Mouse (Mus musculus): ENCODE data around the gene Spsb4. TPM values are rescaled to one million over a fixed set of nuclear protein-coding genes. Genes with fewer than 3 reads are reported as not detected.

The Spsb4 gene
- total and polyA plus RNA-seq, 3 experiments: not detected

DNA sequence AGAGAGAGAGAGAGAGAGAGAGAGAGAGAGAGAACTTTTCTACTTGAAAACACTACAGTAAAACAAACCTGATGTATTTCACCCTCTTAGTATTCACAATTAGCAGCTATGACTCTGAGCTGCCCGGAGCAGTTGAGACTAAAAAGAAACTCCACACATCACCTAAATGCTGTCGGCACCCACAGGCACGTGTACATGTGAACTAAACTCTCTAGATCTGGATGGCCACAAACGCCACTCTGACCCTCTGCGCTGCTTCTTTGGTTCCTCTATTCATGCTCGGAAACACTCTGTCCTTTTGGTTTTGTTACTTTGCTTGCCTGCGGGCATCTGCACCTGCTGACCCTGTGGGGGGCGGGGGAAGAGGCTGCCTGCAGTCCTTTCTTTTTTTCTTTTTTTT lies 23.0 kb upstream of the Spsb4 start:
- Histone ChIP-seq H3K36me3 (ENCODE audit: control insufficient read depth in 1 of 2, insufficient read depth in 2 of 2, low read length in 2 of 2) (no peaks in the 10 kb centered on the region), H3K27ac (ENCODE audit: control insufficient read depth, low read depth, low read length) (no peak overlapping the region), H3K79me2 (ENCODE audit: control insufficient read depth, insufficient read depth, low read length, poor library complexity) (no peaks in the 10 kb centered on the region), H3K9ac (ENCODE audit: control insufficient read depth, low read depth, low read length, poor library complexity, severe bottlenecking) (no peak overlapping the region), H3K9me3 (replicated peaks; ENCODE audit: insufficient read depth, low read length) (no peaks in the 10 kb centered on the region), H3K4me3 (ENCODE audit: control insufficient read depth in 1 of 2, insufficient read depth in 1 of 2, low read depth in 2 of 2, low read length in 2 of 2) (no peak overlapping the region), H3K27me3 (ENCODE audit: control insufficient read depth in 1 of 2, insufficient read depth in 2 of 2, low read length in 2 of 2) (no peaks in the 10 kb centered on the region; a peak in 1 of 4 replicates), H3K4me1 (ENCODE audit: control insufficient read depth in 1 of 2, insufficient read depth in 2 of 2, low read length in 2 of 2) (no peaks in the 10 kb centered on the region)
- no peak for TF ChIP-seq ZKSCAN1 (IDR thresholded peaks at IDR 0.05; ENCODE audit: low read depth, low read length)
- TF ChIP-seq CHD1 (IDR thresholded peaks at IDR 0.05; ENCODE audit: low read depth, low read length): no peak
- TF ChIP-seq MAX (IDR thresholded peaks at IDR 0.05; ENCODE audit: low read length): no peak
- DNase-seq (ENCODE audit: low read depth, low spot score): no peak

DNA sequence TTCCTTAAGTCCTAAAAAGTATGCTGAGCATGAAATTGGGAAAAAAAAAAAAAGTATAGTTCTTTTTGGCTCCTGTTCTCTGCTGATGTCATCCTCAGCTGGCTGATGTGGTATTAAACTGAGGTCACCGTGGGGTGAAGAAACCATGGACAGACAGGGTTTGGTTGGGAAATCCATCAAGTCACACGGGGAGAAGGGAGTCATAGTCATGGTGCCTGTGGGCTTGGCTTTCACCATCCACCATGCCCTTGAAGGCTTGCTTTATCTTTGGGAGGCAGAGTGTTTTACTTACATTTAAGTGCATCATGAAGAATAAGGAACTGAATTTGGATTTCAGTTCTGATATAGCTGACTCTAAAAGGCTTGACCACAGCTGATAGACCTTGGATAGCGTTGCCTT lies 19.4 kb upstream of the Spsb4 start:
- no peak for DNase-seq (ENCODE audit: low read depth, low spot score)
- no peaks in the 10 kb centered on the region; a peak in 1 of 4 replicates for H3K27me3 ChIP-seq (ENCODE audit: control insufficient read depth in 1 of 2, insufficient read depth in 2 of 2, low read length in 2 of 2)
- H3K36me3 ChIP-seq (ENCODE audit: control insufficient read depth in 1 of 2, insufficient read depth in 2 of 2, low read length in 2 of 2): no peaks in the 10 kb centered on the region
- H3K79me2 ChIP-seq (ENCODE audit: control insufficient read depth, insufficient read depth, low read length, poor library complexity): no peaks in the 10 kb centered on the region
- no peak for TF ChIP-seq GATA1 (IDR thresholded peaks at IDR 0.05; ENCODE audit: low read depth, low read length)
- no peaks in the 10 kb centered on the region for H3K4me1 ChIP-seq (ENCODE audit: control insufficient read depth in 1 of 2, insufficient read depth in 2 of 2, low read length in 2 of 2)
- no peaks in the 10 kb centered on the region for H3K9me3 ChIP-seq (replicated peaks; ENCODE audit: insufficient read depth, low read length)
- H3K9ac ChIP-seq (ENCODE audit: control insufficient read depth, low read depth, low read length, poor library complexity, severe bottlenecking): no peak overlapping the region
- H3K27ac ChIP-seq (ENCODE audit: control insufficient read depth, low read depth, low read length): no peak overlapping the region
- H3K4me3 ChIP-seq (ENCODE audit: control insufficient read depth in 1 of 2, insufficient read depth in 1 of 2, low read depth in 2 of 2, low read length in 2 of 2): no peak overlapping the region

DNA sequence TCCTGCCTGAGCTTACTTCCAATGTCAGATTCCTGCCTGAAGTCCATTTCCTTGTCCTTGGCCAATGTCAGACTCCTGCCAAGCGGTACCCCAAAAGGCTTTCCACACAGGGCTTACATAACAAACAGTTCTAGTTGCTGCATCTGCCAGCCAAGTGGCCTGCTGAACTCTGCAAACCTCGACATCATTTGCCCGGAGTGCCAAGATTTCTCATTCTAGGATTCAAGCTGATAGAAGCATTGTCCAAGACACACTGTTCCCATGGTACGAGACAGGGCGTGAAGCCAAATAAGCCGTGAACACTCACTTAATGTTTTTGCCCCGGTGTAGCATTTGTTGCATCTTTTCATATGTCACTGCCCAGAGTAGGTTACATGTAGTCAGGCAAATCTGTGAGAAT lies 18.0 kb upstream of the Spsb4 start:
- no peak overlapping the region for H3K9ac ChIP-seq (ENCODE audit: control insufficient read depth, low read depth, low read length, poor library complexity, severe bottlenecking)
- H3K27me3 ChIP-seq (ENCODE audit: control insufficient read depth in 1 of 2, insufficient read depth in 2 of 2, low read length in 2 of 2): no peaks in the 10 kb centered on the region; a peak in 1 of 4 replicates
- H3K9me3 ChIP-seq (replicated peaks; ENCODE audit: insufficient read depth, low read length): no peaks in the 10 kb centered on the region
- TF ChIP-seq MXI1 (IDR thresholded peaks at IDR 0.05; ENCODE audit: low read depth, low read length) (no peak), CTCF (IDR thresholded peaks at IDR 0.05 in 2 of 3, conservative IDR thresholded peaks at IDR 0.05 in 1 of 3; ENCODE audit: control insufficient read depth in 1 of 3, insufficient read depth in 1 of 3, low read depth in 2 of 3, low read length in 3 of 3, poor library complexity in 1 of 3, severe bottlenecking in 1 of 3) (no peak), NELFE (IDR thresholded peaks at IDR 0.05; ENCODE audit: low read depth, low read length) (no peak), UBTF (IDR thresholded peaks at IDR 0.05; ENCODE audit: borderline replicate concordance, insufficient read depth, low read depth, low read length) (no peak), USF2 (IDR thresholded peaks at IDR 0.05; ENCODE audit: borderline replicate concordance in 1 of 2, insufficient read depth in 1 of 2, low read depth in 1 of 2, low read length in 2 of 2) (no peak), JUND (IDR thresholded peaks at IDR 0.05; ENCODE audit: low read depth, low read length) (no peak), MAX (IDR thresholded peaks at IDR 0.05; ENCODE audit: low read length) (no peak), MEF2A (IDR thresholded peaks at IDR 0.05; ENCODE audit: extremely low read depth, insufficient replicate concordance, low read depth, low read length, poor library complexity, severe bottlenecking) (no peak), MYC (IDR thresholded peaks at IDR 0.05; ENCODE audit: low read depth, low read length) (no peak), POLR2AphosphoS2 (IDR thresholded peaks at IDR 0.05; ENCODE audit: low read length) (no peak), GABPA (IDR thresholded peaks at IDR 0.05; ENCODE audit: low read depth, low read length) (no peak), EP300 (IDR thresholded peaks at IDR 0.05; ENCODE audit: low read depth in 1 of 2, low read length in 2 of 2) (no peak), TAL1 (IDR thresholded peaks at IDR 0.05; ENCODE audit: low read length) (no peak), ELF1 (IDR thresholded peaks at IDR 0.05; ENCODE audit: low read depth, low read length) (no peak), E2F4 (IDR thresholded peaks at IDR 0.05; ENCODE audit: borderline replicate concordance, low read depth, low read length) (no peak)
- no peak for DNase-seq (ENCODE audit: low read depth, low spot score)
- no peaks in the 10 kb centered on the region for H3K36me3 ChIP-seq (ENCODE audit: control insufficient read depth in 1 of 2, insufficient read depth in 2 of 2, low read length in 2 of 2)
- no peak overlapping the region for H3K4me3 ChIP-seq (ENCODE audit: control insufficient read depth in 1 of 2, insufficient read depth in 1 of 2, low read depth in 2 of 2, low read length in 2 of 2)
- H3K27ac ChIP-seq (ENCODE audit: control insufficient read depth, low read depth, low read length): no peak overlapping the region
- no peaks in the 10 kb centered on the region for H3K4me1 ChIP-seq (ENCODE audit: control insufficient read depth in 1 of 2, insufficient read depth in 2 of 2, low read length in 2 of 2)
- no peaks in the 10 kb centered on the region for H3K79me2 ChIP-seq (ENCODE audit: control insufficient read depth, insufficient read depth, low read length, poor library complexity)

All from MEL (cell line).